Mouse (Mus musculus) limb, embryonic 11.5 days (tissue): ENCODE measurements around the gene Ptger3. TPM values are rescaled to one million over a fixed set of nuclear protein-coding genes. Genes with fewer than 3 reads are reported as not detected.

ENCODE experiments used
- ATAC-seq: fragments of 200-750 bp; cut with Nextera tagmentation; 2 replicates; pipeline ENCODE4 v1.8.0; 2017; ENCODE audit warnings: low read depth; ENCODE audit not compliant: insufficient number of reproducible peaks, low FRiP score, low TSS enrichment
- DNase-seq: peaks from one replicate; pipeline ENCODE4 v3.0.0-alpha.2; 2015; ENCODE audit warnings: low spot score
- H3K27ac ChIP-seq: fragments of 300-500 bp; sonication (generic); replicated peaks from 2 replicates; pipeline ENCODE4 v1.5.1; 2014; ENCODE audit warnings: low read depth, mild to moderate bottlenecking, low read length
- H3K27me3 ChIP-seq: fragments of 300-500 bp; sonication (generic); 2 replicates; pipeline ENCODE4 v1.6.1; 2014; ENCODE audit warnings: mild to moderate bottlenecking, low read length, mixed read lengths; ENCODE audit not compliant: control insufficient read depth, insufficient read depth
- H3K36me3 ChIP-seq: fragments of 300-500 bp; sonication (generic); 2 replicates; pipeline ENCODE4 v1.6.1; 2014; ENCODE audit warnings: mild to moderate bottlenecking, low read length, moderate library complexity, mixed read lengths; ENCODE audit not compliant: control insufficient read depth, insufficient read depth
- H3K4me1 ChIP-seq: fragments of 300-500 bp; sonication (generic); 2 replicates; pipeline ENCODE4 v1.6.1; 2014; ENCODE audit warnings: low read length, mixed read lengths; ENCODE audit not compliant: control insufficient read depth, insufficient read depth
- H3K4me2 ChIP-seq: fragments of 300-500 bp; sonication (generic); 2 replicates; pipeline ENCODE4 v1.6.1; 2014; ENCODE audit warnings: low read depth, mild to moderate bottlenecking, moderate library complexity; ENCODE audit not compliant: severe bottlenecking
- H3K4me3 ChIP-seq: fragments of 300-500 bp; sonication (generic); 2 replicates; pipeline ENCODE4 v1.5.1; 2014; ENCODE audit warnings: low read depth, low read length
- H3K9ac ChIP-seq: fragments of 300-500 bp; sonication (generic); 2 replicates; pipeline ENCODE4 v1.6.1; 2014; ENCODE audit warnings: mild to moderate bottlenecking, low read length
- H3K9me3 ChIP-seq: fragments of 300-500 bp; sonication (generic); 2 replicates; pipeline ENCODE4 v1.6.1; 2016; ENCODE audit warnings: low read length; ENCODE audit not compliant: control insufficient read depth
- WGBS: fragments of 180-500 bp; shearing (Covaris S2); extraction: QIAGEN DNeasy Blood & Tissue Kit; methylation state at CpG from one replicate; pipeline ENCODE4 v1.1.7; 2014; 5-methylcytosine and 5-hydroxymethylcytosine counted together
- polyA plus RNA-seq: library from polyadenylated mRNA; unstranded; fragments of >200 nt; fragmentation: Nextera tagmentation; extraction: Ambion mirVana; gene quantifications from 2 replicates; pipeline ENCODE4 v1.2.1, GENCODE M21; 2014

Gene Ptger3
- 0.95 and 1.3 TPM in 2 replicates for polyA plus RNA-seq

- H3K36me3 ChIP-seq = no peaks in the 10 kb centered on the region
- H3K27ac ChIP-seq = no peak within 1 kb of the TSS
- H3K4me3 ChIP-seq = peak within 1 kb of the TSS; percentile 36
- H3K4me2 ChIP-seq = peak within 1 kb of the TSS; percentile 82
- peaks cover 30% of the 10 kb centered on the region for H3K27me3 ChIP-seq
- H3K9ac ChIP-seq = no peak within 1 kb of the TSS
- WGBS = 2% methylated on average over 84 of the region's 84 CpGs
- ATAC-seq (peak; percentile 46), DNase-seq (peak; percentile 65)
- no peaks in the 10 kb centered on the region for H3K9me3 ChIP-seq
- peaks cover 6% of the 10 kb centered on the region; the same call in 1 of the 2 replicates for H3K4me1 ChIP-seq
Measured at GRCm38 (mm10) chr3:157566725-157567565, at the start of gene Ptger3. Gene Ptger3 (plus strand): TSS chr3:157566892.

GRCm38 (mm10) chr3:157517992-157518391 is 48.7 kb upstream of the Ptger3 start:
- Histone ChIP-seq H3K9ac (no peak overlapping the region), H3K4me2 (no peak overlapping the region), H3K4me3 (no peak overlapping the region), H3K27ac (no peak overlapping the region), H3K27me3 (no peaks in the 10 kb centered on the region), H3K9me3 (no peaks in the 10 kb centered on the region), H3K4me1 (no peaks in the 10 kb centered on the region), H3K36me3 (no peaks in the 10 kb centered on the region)
- no peak for ATAC-seq
- WGBS = 81% methylated on average over 2 of the region's 2 CpGs
- no peak for DNase-seq

DNA sequence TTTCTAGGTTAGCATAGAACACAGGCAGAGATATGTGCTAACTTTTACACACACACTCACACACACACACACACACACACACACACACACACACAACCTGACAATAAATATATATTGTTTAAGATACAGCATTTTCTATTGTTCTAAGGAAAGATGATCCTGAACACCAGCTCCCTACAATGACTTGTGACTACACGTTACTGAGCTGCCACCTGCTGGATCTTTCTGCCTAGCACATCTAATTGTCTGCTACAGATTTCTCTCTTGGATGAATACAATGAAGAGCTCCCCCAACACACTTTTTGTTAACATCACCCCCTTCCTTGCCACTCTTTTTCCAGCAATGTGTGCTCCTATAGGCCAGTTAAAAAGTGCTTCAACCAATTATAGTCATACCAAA is 46.3 kb upstream of the Ptger3 start:
- DNase-seq (peak; percentile 51), ATAC-seq (no peak)
- 5% methylated on average over 1 of the region's 1 CpGs for WGBS

GRCm38 (mm10) chr3:157523834-157524233 is 42.9 kb upstream of the Ptger3 start:
- no peaks in the 10 kb centered on the region for H3K27me3 ChIP-seq

More for the DNA sequence above, 46.3 kb upstream of the Ptger3 start:
- Histone ChIP-seq H3K27ac (no peak overlapping the region), H3K9ac (no peak overlapping the region), H3K4me3 (no peak overlapping the region), H3K36me3 (no peaks in the 10 kb centered on the region), H3K27me3 (no peaks in the 10 kb centered on the region), H3K4me2 (no peak overlapping the region), H3K4me1 (no peaks in the 10 kb centered on the region), H3K9me3 (no peaks in the 10 kb centered on the region)

GRCm38 (mm10) chr3:157531585-157531984 is 35.1 kb upstream of the Ptger3 start:
- 0 out of 2 replicates have a peak, but pooled peaks cover 4% of the 10 kb centered on the region for H3K27me3 ChIP-seq

More at GRCm38 (mm10) chr3:157523834-157524233, 42.9 kb upstream of the Ptger3 start:
- WGBS = 57% methylated on average over 1 of the region's 1 CpGs
- no peak overlapping the region for H3K9ac ChIP-seq
- H3K4me1 ChIP-seq = no peaks in the 10 kb centered on the region
- no peak for DNase-seq
- no peak overlapping the region for H3K4me2 ChIP-seq
- H3K36me3 ChIP-seq = no peaks in the 10 kb centered on the region
- no peak for ATAC-seq
- no peaks in the 10 kb centered on the region for H3K9me3 ChIP-seq
- H3K4me3 ChIP-seq = no peak overlapping the region
- H3K27ac ChIP-seq = no peak overlapping the region

GRCm38 (mm10) chr3:157533964-157534785 is 32.5 kb upstream of the Ptger3 start, which contains the start of gene Zranb2:
Gene Zranb2 (plus strand): TSS chr3:157534160.
- under 1% methylated on average over 74 of the region's 91 CpGs for WGBS
- peak within 1 kb of the TSS; percentile 84 for H3K27ac ChIP-seq
- H3K4me2 ChIP-seq = peak within 1 kb of the TSS; percentile 76
- H3K4me3 ChIP-seq = peak within 1 kb of the TSS; percentile 85
- ATAC-seq (peak; percentile 95), DNase-seq (peak; percentile 96)
- H3K9me3 ChIP-seq = no peaks in the 10 kb centered on the region
- peaks cover 3% of the 10 kb centered on the region; the same call in 1 of the 2 replicates for H3K36me3 ChIP-seq
- H3K27me3 ChIP-seq = 0 out of 2 replicates have a peak, but pooled peaks cover 4% of the 10 kb centered on the region
- H3K4me1 ChIP-seq = no peaks in the 10 kb centered on the region
- peak within 1 kb of the TSS; percentile 95 for H3K9ac ChIP-seq

More at GRCm38 (mm10) chr3:157531585-157531984, 35.1 kb upstream of the Ptger3 start:
- no peaks in the 10 kb centered on the region for H3K4me1 ChIP-seq
- H3K9me3 ChIP-seq = no peaks in the 10 kb centered on the region
- ATAC-seq (no peak), DNase-seq (no peak)
- no peak overlapping the region for H3K4me2 ChIP-seq
- H3K36me3 ChIP-seq = no peaks in the 10 kb centered on the region
- H3K9ac ChIP-seq = no peak overlapping the region
- 75% methylated on average over 2 of the region's 2 CpGs for WGBS
- H3K27ac ChIP-seq = no peak overlapping the region
- H3K4me3 ChIP-seq = no peak overlapping the region

- peak overlapping the region; percentile 76 for H3K4me2 ChIP-seq
- H3K4me3 ChIP-seq = peak overlapping the region; percentile 85
- DNase-seq (no peak), ATAC-seq (peak; percentile 11; the same call in 1 of the 2 replicates)
- H3K9ac ChIP-seq = peak overlapping the region; percentile 95
- peaks cover 8% of the 10 kb centered on the region; the same call in 1 of the 2 replicates for H3K36me3 ChIP-seq
- 4% methylated on average over 15 of the region's 15 CpGs for WGBS
- no peaks in the 10 kb centered on the region for H3K4me1 ChIP-seq
- no peaks in the 10 kb centered on the region for H3K9me3 ChIP-seq
- peak overlapping the region; percentile 84 for H3K27ac ChIP-seq
- H3K27me3 ChIP-seq = 0 out of 2 replicates have a peak, but pooled peaks cover 4% of the 10 kb centered on the region
Measured at GRCm38 (mm10) chr3:157534786-157535415, 31.8 kb upstream of the Ptger3 start.

DNA sequence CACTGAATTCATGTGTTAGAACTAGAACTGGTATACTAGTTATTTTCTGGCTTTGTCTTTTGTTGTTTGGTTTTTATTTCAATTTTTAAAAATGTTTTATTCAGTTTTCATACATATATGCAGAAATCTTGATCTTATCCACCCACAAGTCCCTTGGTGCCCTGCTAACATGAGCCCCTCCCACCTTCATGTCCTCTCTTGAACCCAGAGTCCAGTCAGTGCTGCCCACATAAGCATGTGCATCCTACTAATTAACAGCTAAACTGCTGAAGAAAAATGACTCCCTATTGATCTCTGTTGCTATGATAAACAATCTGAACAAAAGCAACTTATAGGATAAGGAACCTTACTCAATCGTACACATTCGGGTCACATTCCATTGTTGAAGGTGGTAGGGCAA is 17.4 kb upstream of the Ptger3 start:
- Histone ChIP-seq H3K9ac (no peak overlapping the region), H3K9me3 (no peaks in the 10 kb centered on the region), H3K4me1 (no peaks in the 10 kb centered on the region), H3K4me3 (no peak overlapping the region), H3K27ac (no peak overlapping the region), H3K4me2 (no peak overlapping the region), H3K36me3 (peaks cover 12% of the 10 kb centered on the region), H3K27me3 (no peaks in the 10 kb centered on the region)
- DNase-seq (no peak), ATAC-seq (no peak)
- WGBS = 93% methylated on average over 2 of the region's 2 CpGs
